Mouse (Mus musculus): ENCODE data around the gene Kbtbd3. TPM values are rescaled to one million over a fixed set of nuclear protein-coding genes. Genes with fewer than 3 reads are reported as not detected.

Kbtbd3 gene
- polyA plus RNA-seq (2017; shearing (Covaris generic)): 10.5 TPM

DNA sequence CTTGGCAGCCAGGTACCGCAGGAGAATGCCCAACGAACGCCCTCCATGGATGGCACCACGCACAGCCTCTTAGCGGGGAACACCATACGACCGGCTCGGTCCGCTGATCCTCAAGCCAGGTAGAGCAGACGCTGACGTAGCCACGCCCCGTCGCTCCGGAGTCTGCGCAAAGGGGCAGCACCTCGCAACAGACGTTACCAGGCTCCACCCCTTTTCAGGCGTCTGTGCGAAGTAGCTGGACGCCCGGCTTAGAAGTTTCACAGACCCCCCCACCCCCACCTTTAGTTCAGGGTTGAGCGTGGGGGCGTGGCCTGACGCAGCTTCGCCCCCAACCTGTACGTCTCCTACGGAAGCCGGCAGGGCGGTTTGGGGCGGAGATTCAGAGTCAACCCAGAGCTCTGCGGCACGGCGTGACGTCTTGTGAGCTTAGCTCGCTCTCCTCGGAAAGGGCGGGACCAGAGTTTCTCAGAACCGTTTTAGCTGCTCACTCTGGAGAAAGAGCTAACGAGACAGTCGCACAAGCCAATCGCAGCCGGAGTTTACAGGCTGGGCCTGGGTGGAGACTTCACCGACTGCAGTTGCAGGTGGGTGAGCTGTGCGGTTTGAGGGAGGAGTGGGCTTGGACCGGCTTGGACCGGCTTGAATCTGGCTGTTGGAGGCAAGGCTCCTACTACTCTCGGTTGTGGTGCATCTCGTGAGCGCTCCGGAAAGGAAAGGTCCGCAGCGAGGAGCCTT is at the start of gene Kbtbd3, which contains the start of gene Aasdhppt:
Kbtbd3 (plus strand) TSS at position 483 of the 735 bp plus-strand sequence.
Aasdhppt (minus strand) TSS at position 121 of the 735 bp plus-strand sequence.

DNA sequence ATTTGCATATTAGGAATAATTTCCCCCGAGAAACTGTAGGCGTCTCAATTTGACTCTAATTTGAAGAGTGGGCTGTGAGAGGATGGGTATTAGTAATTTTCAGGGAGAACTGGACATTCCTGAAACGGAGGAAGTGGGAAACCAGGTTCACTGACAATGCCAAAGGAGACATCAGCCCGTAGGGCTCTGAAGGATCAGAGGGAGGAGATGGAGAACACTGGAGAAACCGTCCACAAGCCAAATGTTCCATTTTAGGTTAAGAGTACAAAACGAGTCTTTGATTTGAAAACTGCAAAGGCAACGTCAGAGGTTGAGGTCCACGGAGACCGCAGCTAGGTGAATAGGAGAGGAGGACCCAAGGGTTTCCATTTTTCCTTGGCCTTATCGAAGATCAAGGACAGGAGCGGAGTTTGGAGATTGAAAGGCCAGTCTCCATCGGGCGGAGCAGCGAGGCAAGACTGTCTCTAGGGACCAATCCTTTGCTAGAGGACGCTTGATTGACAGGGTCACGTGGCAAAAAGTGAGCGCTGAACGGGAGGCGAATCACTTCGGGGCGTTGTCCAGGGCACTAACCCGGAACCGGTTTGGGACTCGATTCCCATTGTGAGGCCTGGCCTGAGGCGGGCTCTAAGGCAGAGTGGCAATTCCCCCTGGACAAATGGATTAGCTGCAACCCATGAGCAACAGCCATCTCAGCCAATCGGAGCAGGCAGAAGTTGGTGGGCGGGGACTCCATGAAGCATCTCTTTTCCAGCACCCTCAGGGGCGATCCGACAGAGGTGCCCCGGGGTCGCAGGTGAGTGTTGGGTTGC is 66.4 kb downstream of the Kbtbd3 start, which contains the start of gene Msantd4:
Msantd4 (plus strand) TSS at position 735 of the 812 bp plus-strand sequence.

Other genes with a start within 250 kb of the Kbtbd3 start
- 27.5 TPM for gene Aasdhppt, start 362 bp upstream of the Kbtbd3 start, polyA plus RNA-seq (2017; shearing (Covaris generic))
- 25.5 TPM for gene Msantd4, start 66.7 kb downstream of the Kbtbd3 start, polyA plus RNA-seq (2017; shearing (Covaris generic))